Mouse (Mus musculus) heart, adult 2 months (tissue): ENCODE results near the gene Slc12a9. TPM values are rescaled to one million over a fixed set of nuclear protein-coding genes. Genes with fewer than 3 reads are reported as not detected.

Experiments
- DNase-seq, 2 experiments: peaks; one replicate each; pipeline ENCODE4 v3.0.0; 2021
- H3K27ac ChIP-seq: fragments of 200-600 bp; 2 replicates; pipeline ENCODE4 v1.8.1; 2022
- H3K27me3 ChIP-seq: fragments of 200-500 bp; 2 replicates; pipeline ENCODE4 v1.6.1; 2012; ENCODE audit warnings: mild to moderate bottlenecking, low read length, inconsistent platforms, mixed read lengths; ENCODE audit not compliant: control insufficient read depth, insufficient read depth
- H3K36me3 ChIP-seq: fragments of 200-500 bp; 2 replicates; pipeline ENCODE4 v1.6.1; 2012; ENCODE audit warnings: low read length, inconsistent platforms; ENCODE audit not compliant: control insufficient read depth, insufficient read depth
- H3K4me1 ChIP-seq: fragments of 200-500 bp; 2 replicates; pipeline ENCODE4 v1.6.1; 2011; ENCODE audit warnings: low read length; ENCODE audit not compliant: control insufficient read depth, insufficient read depth
- H3K4me3 ChIP-seq: fragments of 200-600 bp; 2 replicates; pipeline ENCODE4 v1.8.1; 2022
- H3K79me2 ChIP-seq: fragments of 200-500 bp; replicated peaks from 2 replicates; pipeline ENCODE4 v1.6.1; 2012; ENCODE audit warnings: mild to moderate bottlenecking, inconsistent platforms, low read length, moderate library complexity, mixed read lengths; ENCODE audit not compliant: control insufficient read depth, insufficient read depth
- H3K9ac ChIP-seq: fragments of 200-500 bp; 2 replicates; pipeline ENCODE4 v1.6.1; 2012; ENCODE audit warnings: low read depth, mild to moderate bottlenecking, control low read depth, inconsistent platforms, low read length, mixed read lengths
- CTCF ChIP-seq: fragments of 200-600 bp; IDR thresholded peaks from 2 replicates; pipeline ENCODE4 v1.8.1; 2022; ENCODE audit warnings: antibody characterized with exemption, mild to moderate bottlenecking, moderate library complexity
- EP300 ChIP-seq: fragments of 200-500 bp; IDR thresholded peaks from 2 replicates; pipeline ENCODE4 v1.6.1; 2011; ENCODE audit warnings: low read depth, low read length, control low read depth; ENCODE audit not compliant: insufficient read depth
- POLR2A ChIP-seq: fragments of 200-500 bp; IDR thresholded peaks from 2 replicates; pipeline ENCODE4 v1.6.1; 2011; ENCODE audit warnings: mild to moderate bottlenecking, low read depth, low read length, control low read depth; ENCODE audit not compliant: insufficient read depth
- WGBS: fragments of 180-500 bp; shearing (Covaris S2); methylation state at CpG from one replicate; pipeline ENCODE4 v1.1.7; 2018; 5-methylcytosine and 5-hydroxymethylcytosine counted together
- intact Hi-C: fragments of 180-260 bp; cut with DNase I; formaldehyde crosslinking; loops from one replicate; pipeline ENCODE4 v1.15.1; 2025
- polyA plus RNA-seq: library from polyadenylated mRNA; depleted of rRNA; stranded (reverse); fragments of >200 nt; gene quantifications from 2 replicates; pipeline ENCODE4 v1.2.3, GENCODE M21; 2012
- total RNA-seq, 2 experiments: library from RNA; stranded (reverse); gene quantifications; 2 replicates each; pipeline ENCODE4 v1.2.3; 2021

The Slc12a9 gene
- total and polyA plus RNA-seq, 3 experiments, result 1.7 to 8.9 (median 2.2) TPM

DNA sequence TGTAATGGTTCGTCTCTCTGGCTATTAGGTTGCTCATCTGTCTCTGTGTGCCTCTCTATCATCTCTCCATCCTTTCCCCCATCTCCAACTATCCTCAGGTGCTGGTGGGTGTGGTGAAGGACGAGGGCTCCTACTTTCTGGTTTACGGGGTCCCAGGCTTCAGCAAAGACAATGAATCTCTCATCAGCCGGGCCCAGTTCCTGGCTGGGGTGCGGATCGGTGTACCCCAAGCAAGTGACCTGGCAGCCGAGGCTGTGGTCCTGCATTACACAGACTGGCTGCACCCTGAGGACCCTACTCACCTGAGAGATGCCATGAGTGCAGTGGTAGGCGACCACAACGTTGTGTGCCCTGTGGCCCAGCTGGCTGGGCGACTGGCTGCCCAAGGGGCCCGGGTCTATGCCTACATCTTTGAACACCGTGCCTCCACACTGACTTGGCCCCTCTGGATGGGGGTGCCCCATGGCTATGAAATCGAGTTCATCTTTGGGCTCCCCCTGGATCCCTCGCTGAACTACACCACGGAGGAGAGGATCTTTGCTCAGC is 41.9 kb downstream of the Slc12a9 start:
- DNase-seq, result no peak
- no peak overlapping the region for H3K4me3 ChIP-seq
- H3K27ac ChIP-seq, result no peak overlapping the region
- WGBS, result 76% methylated on average over 15 of the region's 15 CpGs
- TF ChIP-seq POLR2A (no peak), EP300 (no peak), CTCF (no peak)
- no peaks in the 10 kb centered on the region for H3K79me2 ChIP-seq
- no peak overlapping the region for H3K9ac ChIP-seq
- H3K27me3 ChIP-seq, result no peaks in the 10 kb centered on the region; the same call in 1 of the 2 replicates
- intact Hi-C loops, result no loop called here
- H3K4me1 ChIP-seq, result no peaks in the 10 kb centered on the region
- no peaks in the 10 kb centered on the region for H3K36me3 ChIP-seq

DNA sequence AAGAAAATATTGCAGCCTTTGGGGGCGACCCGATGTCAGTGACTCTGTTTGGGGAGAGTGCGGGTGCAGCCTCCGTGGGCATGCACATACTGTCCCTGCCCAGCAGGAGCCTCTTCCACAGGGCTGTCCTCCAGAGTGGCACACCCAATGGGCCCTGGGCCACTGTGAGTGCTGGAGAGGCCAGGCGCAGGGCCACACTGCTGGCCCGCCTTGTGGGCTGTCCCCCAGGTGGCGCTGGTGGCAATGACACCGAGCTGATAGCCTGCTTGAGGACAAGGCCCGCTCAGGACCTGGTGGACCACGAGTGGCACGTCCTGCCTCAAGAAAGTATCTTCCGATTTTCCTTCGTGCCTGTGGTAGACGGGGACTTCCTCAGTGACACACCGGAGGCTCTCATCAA is 42.7 kb downstream of the Slc12a9 start:
- H3K9ac ChIP-seq, result no peak overlapping the region
- H3K79me2 ChIP-seq, result no peaks in the 10 kb centered on the region
- TF ChIP-seq POLR2A (no peak), EP300 (no peak), CTCF (peak; percentile 84)
- 27% methylated on average over 15 of the region's 15 CpGs for WGBS
- no peaks in the 10 kb centered on the region for H3K36me3 ChIP-seq
- H3K4me1 ChIP-seq, result no peaks in the 10 kb centered on the region
- H3K27ac ChIP-seq, result no peak overlapping the region
- intact Hi-C loops, result no loop called here
- no peak overlapping the region for H3K4me3 ChIP-seq
- no peaks in the 10 kb centered on the region; the same call in 1 of the 2 replicates for H3K27me3 ChIP-seq
- peak; percentile 72 to 73 for DNase-seq

- DNase-seq, result no peak
- intact Hi-C loops, result no loop called here
- Histone ChIP-seq H3K9ac (no peak overlapping the region), H3K4me3 (no peak overlapping the region), H3K4me1 (no peaks in the 10 kb centered on the region), H3K36me3 (no peaks in the 10 kb centered on the region), H3K79me2 (no peaks in the 10 kb centered on the region), H3K27ac (no peak overlapping the region), H3K27me3 (no peaks in the 10 kb centered on the region; the same call in 1 of the 2 replicates)
- no peak for TF ChIP-seq EP300
- no peak for TF ChIP-seq CTCF
- TF ChIP-seq POLR2A, result no peak
- 72% methylated on average over 13 of the region's 13 CpGs for WGBS
These were observed 43.6 kb downstream of the Slc12a9 start for GRCm38 (mm10) chr5:137289591-137290365.

DNA sequence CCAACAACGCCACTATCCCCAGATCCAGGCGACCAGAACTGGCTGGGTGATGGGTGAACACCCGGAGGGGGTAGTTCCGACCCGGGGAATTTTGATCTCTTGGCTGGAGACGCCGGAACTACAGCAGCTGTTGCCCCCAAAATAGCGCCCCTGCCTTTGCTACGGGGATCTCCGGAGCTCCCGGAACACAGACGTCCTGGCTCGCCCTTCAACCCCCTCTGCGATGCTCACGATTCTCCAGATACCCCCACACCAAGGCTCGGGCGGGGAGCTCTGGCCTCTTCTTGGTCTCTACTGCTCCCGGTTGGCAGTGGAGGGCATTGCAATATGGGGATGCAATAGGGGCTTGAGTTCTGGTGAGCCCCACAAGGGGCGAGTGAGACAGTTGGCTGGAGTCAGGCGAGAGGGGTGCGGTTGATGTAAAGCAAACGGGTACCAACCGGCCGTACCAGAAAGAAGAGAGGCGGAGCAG is 44.4 kb downstream of the Slc12a9 start:
- intact Hi-C loops, result no loop called here
- peak; percentile 55 for TF ChIP-seq CTCF
- TF ChIP-seq POLR2A, result no peak
- H3K36me3 ChIP-seq, result no peaks in the 10 kb centered on the region
- peak overlapping the region; percentile 21; the same call in 1 of the 2 replicates for H3K4me3 ChIP-seq
- H3K9ac ChIP-seq, result no peak overlapping the region
- peak; percentile 30 to 40 for DNase-seq
- H3K79me2 ChIP-seq, result no peaks in the 10 kb centered on the region
- H3K27me3 ChIP-seq, result no peaks in the 10 kb centered on the region; the same call in 1 of the 2 replicates
- H3K4me1 ChIP-seq, result no peaks in the 10 kb centered on the region
- WGBS, result 9% methylated on average over 25 of the region's 25 CpGs
- peak overlapping the region; percentile 17; the same call in 1 of the 2 replicates for H3K27ac ChIP-seq

- Histone ChIP-seq H3K79me2 (no peaks in the 10 kb centered on the region), H3K36me3 (no peaks in the 10 kb centered on the region), H3K27me3 (no peaks in the 10 kb centered on the region; the same call in 1 of the 2 replicates), H3K9ac (peak overlapping the region; percentile 64), H3K4me1 (no peaks in the 10 kb centered on the region), H3K4me3 (peak overlapping the region; percentile 34), H3K27ac (peak overlapping the region; percentile 36; the same call in 1 of the 2 replicates)
- intact Hi-C loops, result loop anchor here (2.0 kb wide), 1 partner anchor 165 kb away; no protein-coding TSS in a partner anchor
- no peak for TF ChIP-seq EP300
- TF ChIP-seq POLR2A, result no peak
- no peak for TF ChIP-seq CTCF
- peak; percentile 38 to 60 for DNase-seq
- 1% methylated on average over 62 of the region's 65 CpGs for WGBS
These were observed 45.2 kb downstream of the Slc12a9 start for GRCm38 (mm10) chr5:137287953-137288743.
